Mouse (Mus musculus) thymus, adult 2 months (tissue): Measurements from ENCODE around the gene Zfp12.

ENCODE experiments used
- CTCF ChIP-seq: fragments of 200-500 bp; IDR thresholded peaks from 2 replicates; pipeline ENCODE4 v1.5.1; 2012; ENCODE audit warnings: mild to moderate bottlenecking, control low read depth, low read length, moderate library complexity, borderline replicate concordance; ENCODE audit not compliant: control insufficient read depth, poor library complexity, insufficient read depth; ENCODE audit errors: extremely low read depth
- POLR2A ChIP-seq: fragments of 200-500 bp; IDR thresholded peaks from 2 replicates; pipeline ENCODE4 v1.6.1; 2012; ENCODE audit warnings: mild to moderate bottlenecking, low read length, control low read depth, moderate library complexity; ENCODE audit not compliant: control insufficient read depth, poor library complexity, insufficient read depth; ENCODE audit errors: extremely low read depth

DNA sequence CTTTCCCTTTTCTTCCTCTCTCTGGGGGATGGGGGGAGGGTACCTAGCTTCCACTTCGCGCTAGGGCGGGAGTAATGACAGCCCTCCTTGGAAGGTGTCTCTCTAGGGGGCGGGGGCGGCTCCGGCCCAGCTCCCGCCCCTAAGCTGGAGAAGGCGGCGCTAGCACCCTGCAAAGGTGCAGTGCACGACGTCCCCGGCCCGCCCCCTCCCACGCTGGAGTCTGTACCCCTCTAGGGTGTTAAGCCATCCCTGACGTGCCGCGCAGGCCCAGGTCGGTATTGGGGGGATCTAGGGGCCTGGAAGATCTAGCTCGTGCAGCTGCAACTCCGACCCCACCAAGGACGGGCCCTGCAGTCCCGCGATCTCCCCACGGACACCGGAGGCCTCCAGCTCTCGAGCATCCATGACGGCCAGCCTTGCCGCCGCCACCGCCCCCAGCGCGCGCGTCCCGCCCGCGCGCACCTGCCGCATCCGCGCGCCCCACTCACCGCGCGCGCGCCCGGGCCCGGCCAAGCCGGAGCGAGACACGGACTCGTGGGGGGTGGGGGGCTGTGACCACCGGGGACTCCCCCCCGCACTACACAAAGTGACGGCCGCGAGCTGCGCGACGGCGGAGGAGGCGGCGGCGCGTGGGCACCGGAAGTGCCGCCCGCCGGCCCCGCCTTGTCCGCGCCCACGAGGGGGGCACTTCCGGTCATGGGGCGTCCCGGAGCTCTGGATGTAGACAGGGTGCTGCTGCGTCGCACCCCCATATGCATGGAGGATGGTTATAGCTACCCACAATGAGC, 34.6 kb downstream of the Zfp12 start, which contains the start of gene Zfp316:
- TF ChIP-seq CTCF = no peak
- TF ChIP-seq POLR2A = no peak
